In the genomic region with DNA sequence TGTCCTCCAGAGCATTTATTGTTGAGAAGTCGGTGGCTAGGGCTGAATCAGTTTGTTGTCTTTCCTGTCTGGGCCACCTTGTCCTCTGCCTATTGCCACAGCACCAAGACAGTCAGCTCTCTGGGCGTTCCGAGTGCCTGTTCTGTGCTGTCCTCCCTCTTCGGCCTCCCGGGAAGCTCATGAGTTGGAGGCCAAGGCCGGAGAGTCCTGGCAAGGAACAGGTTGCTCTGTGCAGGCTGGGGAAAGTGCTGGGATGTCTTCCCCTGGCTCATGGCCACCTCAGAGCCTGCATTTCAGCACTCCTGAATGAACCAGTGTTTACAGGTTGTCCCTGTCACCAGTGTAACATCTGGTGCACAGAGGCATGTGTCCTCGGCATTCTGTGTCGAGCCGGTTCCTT, we compare ENCODE assay signal across 15 mouse cellular contexts. TPM values are rescaled to one million over a fixed set of nuclear protein-coding genes. Genes with fewer than 3 reads are reported as not detected.
A peak's percentile ranks its signal among the peaks of the same experiment; 100 is the strongest.
DNase-seq lines count a peak whose midpoint lies in the region; ATAC-seq and TF ChIP-seq lines count a peak whose summit lies in the region.
"Had no signal": no experiment of that assay in that cellular context is flagged by ENCODE, and none has a peak within 500 bp of the region (broad histone marks: within the 10 kb centered on the region; RNA-seq: fewer than 3 reads in every experiment).

No protein-coding gene starts in this region.

- intact Hi-C loops in heart, postnatal 10 days (cut with DNase I) = no loop called here

- TF ChIP-seq CTCF in heart, postnatal 0 days (IDR thresholded peaks at IDR 0.05; ENCODE audit: low read depth) = no peak

- DNase-seq in adrenal gland, adult 8-10 months = peak; percentile 63
- DNase-seq in adrenal gland, adult 18-20 months (ENCODE audit: low spot score in 2 of 2) = no peak
- no peak for DNase-seq in heart, postnatal 0 days (ENCODE audit: low spot score)
- no peak for DNase-seq in heart, postnatal 10 days
- DNase-seq in ovary, adult 18-20 months (ENCODE audit: low spot score) = peak; percentile 49
- no peak for DNase-seq in ovary, postnatal 10 days (ENCODE audit: low spot score)
- DNase-seq in urinary bladder, postnatal 14 days (ENCODE audit: low spot score) = no peak
- DNase-seq: cerebellum, adult 2 months; gastrocnemius, postnatal 10 days; heart, postnatal 4 days had no signal

- H3K4me3 ChIP-seq in heart, postnatal 0 days (ENCODE audit: low read depth, low read length) = no peak overlapping the region
- H3K4me3 ChIP-seq in stomach, embryonic 16.5 days (replicated peaks; ENCODE audit: low read length) = peak overlapping the region; percentile 28
- H3K4me3 ChIP-seq: liver, embryonic 15.5 days; midbrain, embryonic 10.5 days; myocyte had no signal

- no peak overlapping the region for H3K4me2 ChIP-seq in heart, postnatal 0 days (ENCODE audit: low read depth, low read length)
- peak overlapping the region; percentile 41 for H3K4me2 ChIP-seq in stomach, embryonic 16.5 days (ENCODE audit: low read depth, low read length)
- H3K4me2 ChIP-seq: liver, embryonic 15.5 days had no signal

- H3K27ac ChIP-seq in heart, postnatal 0 days (ENCODE audit: low read depth) = no peak overlapping the region
- H3K27ac ChIP-seq in stomach, embryonic 16.5 days (ENCODE audit: low read length) = peak overlapping the region; percentile 96
- H3K27ac ChIP-seq: liver, embryonic 15.5 days had no signal

- 0 out of 2 replicates have a peak overlapping the region, but pooled peaks have one; percentile 3 for H3K9ac ChIP-seq in heart, postnatal 0 days (replicated peaks; ENCODE audit: low read depth, low read length)
- peak overlapping the region; percentile 40 for H3K9ac ChIP-seq in stomach, embryonic 16.5 days (ENCODE audit: low read length)
- H3K9ac ChIP-seq: liver, embryonic 15.5 days had no signal

- 60% methylated on average over 9 of the region's 9 CpGs for WGBS in heart, postnatal 0 days
- WGBS in stomach, embryonic 16.5 days = 72% methylated on average over 9 of the region's 9 CpGs

- no peaks in the 10 kb centered on the region for H3K27me3 ChIP-seq in heart, postnatal 0 days (ENCODE audit: control insufficient read depth, insufficient read depth, low read length)
- H3K27me3 ChIP-seq in stomach, embryonic 16.5 days (ENCODE audit: control insufficient read depth, insufficient read depth, low read length) = no peaks in the 10 kb centered on the region
- H3K27me3 ChIP-seq: liver, embryonic 15.5 days had no signal

- ATAC-seq in heart, postnatal 0 days (ENCODE audit: insufficient read depth, low read depth) = no peak
- ATAC-seq in stomach, embryonic 16.5 days (ENCODE audit: insufficient read depth, low FRiP score) = 0 out of 2 replicates have a peak, but pooled peaks have one; percentile 4
- ATAC-seq: inflammation-experienced regulatory T-cells, adult 6 months had no signal

- no peaks in the 10 kb centered on the region for H3K36me3 ChIP-seq in heart, postnatal 0 days (replicated peaks; ENCODE audit: control insufficient read depth, insufficient read depth, low read length)
- no peaks in the 10 kb centered on the region for H3K36me3 ChIP-seq in stomach, embryonic 16.5 days (ENCODE audit: control insufficient read depth, insufficient read depth, low read length)
- H3K36me3 ChIP-seq: liver, embryonic 15.5 days; midbrain, embryonic 10.5 days had no signal

- H3K9me3 ChIP-seq in heart, postnatal 0 days (replicated peaks; ENCODE audit: control insufficient read depth, low read length) = no peaks in the 10 kb centered on the region
- no peaks in the 10 kb centered on the region for H3K9me3 ChIP-seq in stomach, embryonic 16.5 days (replicated peaks; ENCODE audit: control insufficient read depth, low read length)
- H3K9me3 ChIP-seq: liver, embryonic 15.5 days; midbrain, embryonic 10.5 days had no signal

- TF ChIP-seq EP300 in heart, postnatal 0 days (IDR thresholded peaks at IDR 0.05; ENCODE audit: low read depth) = no peak

- H3K4me1 ChIP-seq in heart, postnatal 0 days (ENCODE audit: control insufficient read depth, insufficient read depth) = peaks cover 4% of the 10 kb centered on the region; the same call in 1 of the 2 replicates
- H3K4me1 ChIP-seq in stomach, embryonic 16.5 days (ENCODE audit: control insufficient read depth, insufficient read depth, low read length) = peaks cover 6% of the 10 kb centered on the region

RNA-seq across cellular contexts. Expression of a gene that starts 39.8 kb away (rescaled TPM):
- total RNA-seq in adrenal gland, adult 8-10 months (2022) = 10 to 100 TPM; 38.8 to 50.6 (median 45.4) TPM
- 10 to 100 TPM; 70.6 to 70.7 TPM for total RNA-seq in adrenal gland, adult 18-20 months (2021)
- total RNA-seq in heart, postnatal 0 days (2014; rRNA removed; ENCODE audit: low replicate concordance) = 6.6 and 23.1 TPM in 2 replicates
- 0.99 and 1.4 TPM in 2 replicates for polyA plus RNA-seq in heart, postnatal 0 days (2015; fragmentation: Nextera tagmentation; extraction: Ambion mirVana)
- total RNA-seq in heart, postnatal 10 days (2021) = 10 to 100 TPM; 28.0 to 28.8 TPM
- 2.8 and 3.0 TPM in 2 replicates for polyA plus RNA-seq in stomach, embryonic 16.5 days (2015; fragmentation: Nextera tagmentation; extraction: Ambion mirVana)

RNA-seq across cellular contexts. Expression of a gene that starts 41.0 kb away (rescaled TPM):
- 10 to 100 TPM; 24.9 to 45.2 (median 36.2) TPM for total RNA-seq in adrenal gland, adult 8-10 months (2022)
- total RNA-seq in adrenal gland, adult 18-20 months (2021) = 10 to 100 TPM; 18.2 to 23.7 TPM
- total RNA-seq in heart, postnatal 0 days (2014; rRNA removed; ENCODE audit: low replicate concordance) = 14.1 and 21.7 TPM in 2 replicates
- 13.8 and 14.1 TPM in 2 replicates for polyA plus RNA-seq in heart, postnatal 0 days (2015; fragmentation: Nextera tagmentation; extraction: Ambion mirVana)
- 10 to 100 TPM; 16.9 to 18.2 TPM for total RNA-seq in heart, postnatal 10 days (2021)
- polyA plus RNA-seq in stomach, embryonic 16.5 days (2015; fragmentation: Nextera tagmentation; extraction: Ambion mirVana) = 19.0 and 20.4 TPM in 2 replicates

RNA-seq across cellular contexts. Expression of a gene that starts 56.0 kb away (rescaled TPM):
- 100 to 1,000 TPM; 742 to 804 (median 775) TPM for total RNA-seq in adrenal gland, adult 8-10 months (2022)
- 100 to 1,000 TPM; 760 to 827 TPM for total RNA-seq in adrenal gland, adult 18-20 months (2021)
- 817 and 939 TPM in 2 replicates for total RNA-seq in heart, postnatal 0 days (2014; rRNA removed; ENCODE audit: low replicate concordance)
- 255 and 273 TPM in 2 replicates for polyA plus RNA-seq in heart, postnatal 0 days (2015; fragmentation: Nextera tagmentation; extraction: Ambion mirVana)
- total RNA-seq in heart, postnatal 10 days (2021) = 100 to 1,000 TPM; 584 to 595 TPM
- 538 and 564 TPM in 2 replicates for polyA plus RNA-seq in stomach, embryonic 16.5 days (2015; fragmentation: Nextera tagmentation; extraction: Ambion mirVana)

Comparison
In these comparisons a context has a peak if more than half of its experiments do, and no peak if none do; other contexts are left out.
1. DNase-seq: peak in adrenal gland, adult 8-10 months (single experiment) and ovary, adult 18-20 months (single experiment); none in adrenal gland, adult 18-20 months (0 of 2), heart, postnatal 0 days (single experiment), heart, postnatal 10 days (0 of 2), ovary, postnatal 10 days (single experiment) and urinary bladder, postnatal 14 days (single experiment).